Mouse (Mus musculus): ENCODE results near the gene N6amt1. TPM values are rescaled to one million over a fixed set of nuclear protein-coding genes. Genes with fewer than 3 reads are reported as not detected.

N6amt1 gene
- total RNA-seq (2021), result 10 to 100 TPM; 17.9 to 18.3 TPM
- long read RNA-seq, experiment 1, transcript N6amt1-201 (6 exons, 1,884 nt), result major isoform, 8 of 11 reads
- long read RNA-seq, experiment 1, partial matches to known transcripts, result 0 of 11 reads
- long read RNA-seq, experiment 1, other reads (novel, unspliced or antisense), result 2 of 11 reads
- long read RNA-seq, experiment 2, partial matches to known transcripts, result 0 of 5 reads
- long read RNA-seq, experiment 2, other reads (novel, unspliced or antisense), result 0 of 5 reads

GRCm38 (mm10) chr16:87354075-87354583 is at the start of gene N6amt1:
Gene N6amt1, plus strand, starts transcription at chr16:87354185.
- TF ChIP-seq CTCF (IDR thresholded peaks at IDR 0.05), result peak; percentile 42
- intact Hi-C loops (cut with DNase I), result no loop called here
- Histone ChIP-seq H3K4me3 (peak within 1 kb of the TSS; percentile 63), H3K27ac (peak within 1 kb of the TSS; percentile 99)
- peak; percentile 91 to 92 for DNase-seq (ENCODE audit: extremely low spot score in 1 of 2, low spot score in 2 of 2)

- H3K27ac ChIP-seq, result no peak overlapping the region
- no peak for TF ChIP-seq CTCF (IDR thresholded peaks at IDR 0.05)
- no peak overlapping the region for H3K4me3 ChIP-seq
- DNase-seq (ENCODE audit: extremely low spot score in 1 of 2, low spot score in 2 of 2), result no peak
- intact Hi-C loops (cut with DNase I), result no loop called here
Observed at GRCm38 (mm10) chr16:87305251-87306011, 48.6 kb upstream of the N6amt1 start.

GRCm38 (mm10) chr16:87307109-87307735 is 46.8 kb upstream of the N6amt1 start:
- Histone ChIP-seq H3K4me3 (no peak overlapping the region), H3K27ac (no peak overlapping the region)
- peak in 1 of 2 experiments; percentile 17 for DNase-seq (ENCODE audit: extremely low spot score in 1 of 2, low spot score in 2 of 2)
- no peak for TF ChIP-seq CTCF (IDR thresholded peaks at IDR 0.05)
- intact Hi-C loops (cut with DNase I), result no loop called here

GRCm38 (mm10) chr16:87310659-87311058 is 43.3 kb upstream of the N6amt1 start:
- intact Hi-C loops (cut with DNase I), result no loop called here
- no peak for TF ChIP-seq CTCF (IDR thresholded peaks at IDR 0.05)
- Histone ChIP-seq H3K4me3 (no peak overlapping the region), H3K27ac (no peak overlapping the region)
- no peak for DNase-seq (ENCODE audit: extremely low spot score in 1 of 2, low spot score in 2 of 2)

GRCm38 (mm10) chr16:87318200-87318811 is 35.7 kb upstream of the N6amt1 start:
- Histone ChIP-seq H3K27ac (no peak overlapping the region), H3K4me3 (no peak overlapping the region)
- DNase-seq (ENCODE audit: extremely low spot score in 1 of 2, low spot score in 2 of 2), result no peak
- no peak for TF ChIP-seq CTCF (IDR thresholded peaks at IDR 0.05)
- intact Hi-C loops (cut with DNase I), result no loop called here

GRCm38 (mm10) chr16:87318998-87319397 is 35.0 kb upstream of the N6amt1 start:
- no peak overlapping the region for H3K4me3 ChIP-seq
- TF ChIP-seq CTCF (IDR thresholded peaks at IDR 0.05), result no peak
- no peak for DNase-seq (ENCODE audit: extremely low spot score in 1 of 2, low spot score in 2 of 2)
- H3K27ac ChIP-seq, result no peak overlapping the region
- intact Hi-C loops (cut with DNase I), result no loop called here

- no peak overlapping the region for H3K4me3 ChIP-seq
- no peak for DNase-seq (ENCODE audit: extremely low spot score in 1 of 2, low spot score in 2 of 2)
- TF ChIP-seq CTCF (IDR thresholded peaks at IDR 0.05), result no peak
- no peak overlapping the region for H3K27ac ChIP-seq
- intact Hi-C loops (cut with DNase I), result no loop called here
Observed at GRCm38 (mm10) chr16:87319541-87320251, 34.3 kb upstream of the N6amt1 start.

- intact Hi-C loops (cut with DNase I), result no loop called here
- no peak for TF ChIP-seq CTCF (IDR thresholded peaks at IDR 0.05)
- Histone ChIP-seq H3K27ac (no peak overlapping the region), H3K4me3 (no peak overlapping the region)
- no peak for DNase-seq (ENCODE audit: extremely low spot score in 1 of 2, low spot score in 2 of 2)
Observed at GRCm38 (mm10) chr16:87320252-87320555, 33.8 kb upstream of the N6amt1 start.

GRCm38 (mm10) chr16:87324571-87324970 is 29.4 kb upstream of the N6amt1 start:
- no peak overlapping the region for H3K27ac ChIP-seq
- H3K4me3 ChIP-seq, result no peak overlapping the region
- intact Hi-C loops (cut with DNase I), result no loop called here
- DNase-seq (ENCODE audit: extremely low spot score in 1 of 2, low spot score in 2 of 2), result no peak
- no peak for TF ChIP-seq CTCF (IDR thresholded peaks at IDR 0.05)

GRCm38 (mm10) chr16:87329986-87330385 is 24.0 kb upstream of the N6amt1 start:
- DNase-seq (ENCODE audit: extremely low spot score in 1 of 2, low spot score in 2 of 2), result no peak
- Histone ChIP-seq H3K27ac (no peak overlapping the region), H3K4me3 (no peak overlapping the region)
- intact Hi-C loops (cut with DNase I), result no loop called here
- TF ChIP-seq CTCF (IDR thresholded peaks at IDR 0.05), result no peak

GRCm38 (mm10) chr16:87334756-87335155 is 19.2 kb upstream of the N6amt1 start:
- no peak for DNase-seq (ENCODE audit: extremely low spot score in 1 of 2, low spot score in 2 of 2)
- Histone ChIP-seq H3K27ac (no peak overlapping the region), H3K4me3 (no peak overlapping the region)
- intact Hi-C loops (cut with DNase I), result no loop called here
- TF ChIP-seq CTCF (IDR thresholded peaks at IDR 0.05), result no peak
